Mouse (Mus musculus) megakaryocyte, embryonic 14.5 days (primary cell): Measurements from ENCODE around the gene Anln. TPM values are rescaled to one million over a fixed set of nuclear protein-coding genes. Genes with fewer than 3 reads are reported as not detected.
A peak's percentile ranks its signal among the peaks of the same experiment; 100 is the strongest.

Source experiments
- H3K27me3 ChIP-seq: replicated peaks from 2 replicates; pipeline ENCODE3; 2012; ENCODE audit warnings: inconsistent platforms
- H3K36me3 ChIP-seq: replicated peaks from 2 replicates; pipeline ENCODE3; 2012; ENCODE audit warnings: low read length, inconsistent platforms, mixed read lengths
- H3K4me1 ChIP-seq: 2 replicates; pipeline ENCODE4 v1.6.1; 2012; ENCODE audit warnings: inconsistent platforms
- H3K4me3 ChIP-seq: replicated peaks from 2 replicates; pipeline ENCODE3; 2012; ENCODE audit warnings: moderate library complexity, mild to moderate bottlenecking, inconsistent platforms
- H3K9me3 ChIP-seq: 2 replicates; pipeline ENCODE4 v1.6.1; 2012; ENCODE audit warnings: inconsistent platforms
- FLI1 ChIP-seq: IDR thresholded peaks from 2 replicates; pipeline ENCODE4 v1.6.1; 2012; ENCODE audit warnings: low read length, inconsistent platforms, mixed read lengths
- GATA1 ChIP-seq: IDR thresholded peaks from 3 replicates; pipeline ENCODE4 v1.6.1; 2012; ENCODE audit warnings: mixed read lengths, low read length, inconsistent platforms, borderline replicate concordance
- polyA plus RNA-seq: library from polyadenylated mRNA; stranded (reverse); fragments of >175 nt; gene quantifications from 2 replicates; pipeline ENCODE4 v1.2.3, GENCODE M21; 2012; ENCODE audit warnings: low replicate concordance; ENCODE audit not compliant: insufficient read depth

The Anln gene
- polyA plus RNA-seq, 1 experiment, result 0.89 TPM

- TF ChIP-seq FLI1, result no peak
- no peak for TF ChIP-seq GATA1
- no peaks in the 10 kb centered on the region for H3K9me3 ChIP-seq
- no peaks in the 10 kb centered on the region for H3K27me3 ChIP-seq
- H3K4me1 ChIP-seq, result peaks cover 25% of the 10 kb centered on the region
- H3K36me3 ChIP-seq, result peaks cover 91% of the 10 kb centered on the region
- H3K4me3 ChIP-seq, result no peak overlapping the region
Measured at GRCm38 (mm10) chr9:22368030-22368429, 21.0 kb downstream of the Anln start.

- Histone ChIP-seq H3K9me3 (no peaks in the 10 kb centered on the region), H3K27me3 (no peaks in the 10 kb centered on the region), H3K4me1 (peaks cover 25% of the 10 kb centered on the region), H3K36me3 (peaks cover 91% of the 10 kb centered on the region), H3K4me3 (peak overlapping the region; percentile 74)
- no peak for TF ChIP-seq FLI1
- no peak for TF ChIP-seq GATA1
Measured at GRCm38 (mm10) chr9:22366621-22367020, 22.4 kb downstream of the Anln start.

DNA sequence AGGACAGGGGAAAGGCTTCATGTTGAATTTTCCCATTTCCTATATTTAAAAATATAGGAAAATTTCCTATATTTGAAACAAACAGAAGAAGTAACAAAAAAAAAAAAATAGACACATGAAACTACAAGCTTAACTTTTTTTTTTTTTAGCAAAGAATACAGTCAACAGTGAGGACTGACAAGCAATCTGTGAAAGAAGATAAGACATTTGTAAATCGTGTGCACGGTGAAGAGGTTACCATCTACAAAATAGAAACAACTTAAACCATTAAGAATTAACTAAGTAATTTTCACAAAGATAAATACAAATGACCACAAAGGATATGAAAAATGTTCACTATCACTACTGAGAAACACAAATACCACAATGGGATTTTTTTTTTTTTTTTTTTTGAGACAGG is 22.8 kb downstream of the Anln start:
- Histone ChIP-seq H3K4me1 (peaks cover 25% of the 10 kb centered on the region), H3K9me3 (no peaks in the 10 kb centered on the region), H3K4me3 (no peak overlapping the region), H3K36me3 (peaks cover 91% of the 10 kb centered on the region), H3K27me3 (no peaks in the 10 kb centered on the region)
- no peak for TF ChIP-seq GATA1
- TF ChIP-seq FLI1, result no peak

- Histone ChIP-seq H3K9me3 (no peaks in the 10 kb centered on the region), H3K4me3 (no peak overlapping the region), H3K36me3 (peaks cover 95% of the 10 kb centered on the region), H3K4me1 (0 out of 2 replicates have a peak, but pooled peaks cover 3% of the 10 kb centered on the region), H3K27me3 (no peaks in the 10 kb centered on the region)
- TF ChIP-seq GATA1, result no peak
- no peak for TF ChIP-seq FLI1
Measured at GRCm38 (mm10) chr9:22360916-22361315, 28.1 kb downstream of the Anln start.

DNA sequence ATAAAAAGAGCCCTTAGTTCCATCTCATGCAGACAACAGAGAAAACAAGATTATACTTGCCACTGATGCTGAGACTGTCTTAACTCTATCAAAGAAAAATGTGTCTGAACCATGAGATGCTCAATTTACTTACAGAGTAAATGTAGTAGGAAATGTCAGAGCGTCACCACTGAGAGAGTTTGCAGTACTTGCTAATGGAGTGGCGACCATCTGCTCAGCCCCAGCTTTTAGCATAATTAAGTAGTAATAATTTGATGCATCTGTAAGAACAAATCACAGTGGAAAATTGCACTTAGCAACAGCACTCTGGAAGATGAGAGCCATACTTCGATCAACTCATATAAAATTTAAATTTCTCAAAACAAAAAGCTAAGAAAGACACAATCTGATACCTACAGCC is 33.1 kb downstream of the Anln start:
- no peak overlapping the region for H3K4me3 ChIP-seq
- H3K4me1 ChIP-seq, result no peaks in the 10 kb centered on the region
- H3K9me3 ChIP-seq, result no peaks in the 10 kb centered on the region
- H3K36me3 ChIP-seq, result peaks cover 92% of the 10 kb centered on the region
- H3K27me3 ChIP-seq, result no peaks in the 10 kb centered on the region
- no peak for TF ChIP-seq GATA1
- TF ChIP-seq FLI1, result no peak

- Histone ChIP-seq H3K36me3 (peaks cover 85% of the 10 kb centered on the region), H3K4me1 (peaks cover 4% of the 10 kb centered on the region; the same call in 1 of the 2 replicates), H3K9me3 (no peaks in the 10 kb centered on the region), H3K27me3 (no peaks in the 10 kb centered on the region), H3K4me3 (no peak overlapping the region)
- TF ChIP-seq FLI1 (no peak), GATA1 (no peak)
Measured at GRCm38 (mm10) chr9:22353901-22354300, 35.1 kb downstream of the Anln start.

DNA sequence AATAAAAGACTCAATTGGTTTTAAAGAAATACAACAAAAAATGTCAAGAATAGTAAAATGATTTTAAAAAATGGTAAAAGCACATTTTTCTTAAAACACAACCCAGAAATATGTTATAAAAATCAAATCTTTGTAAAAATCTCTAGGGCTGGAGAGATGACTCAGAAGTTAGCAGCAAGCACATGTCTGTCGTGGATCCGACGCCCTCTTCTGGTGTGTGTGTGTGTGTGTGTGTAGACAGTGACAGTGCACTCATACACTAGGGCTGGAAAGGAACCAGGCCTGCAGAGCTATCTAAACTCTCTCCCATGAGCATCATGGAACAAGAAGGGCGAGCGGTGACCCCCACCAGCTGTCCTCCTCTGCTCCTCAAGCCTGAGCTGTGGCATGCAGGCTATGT is 35.5 kb downstream of the Anln start:
- Histone ChIP-seq H3K9me3 (no peaks in the 10 kb centered on the region), H3K4me3 (no peak overlapping the region), H3K4me1 (peaks cover 4% of the 10 kb centered on the region; the same call in 1 of the 2 replicates), H3K36me3 (peaks cover 82% of the 10 kb centered on the region), H3K27me3 (no peaks in the 10 kb centered on the region)
- no peak for TF ChIP-seq GATA1
- TF ChIP-seq FLI1, result no peak

DNA sequence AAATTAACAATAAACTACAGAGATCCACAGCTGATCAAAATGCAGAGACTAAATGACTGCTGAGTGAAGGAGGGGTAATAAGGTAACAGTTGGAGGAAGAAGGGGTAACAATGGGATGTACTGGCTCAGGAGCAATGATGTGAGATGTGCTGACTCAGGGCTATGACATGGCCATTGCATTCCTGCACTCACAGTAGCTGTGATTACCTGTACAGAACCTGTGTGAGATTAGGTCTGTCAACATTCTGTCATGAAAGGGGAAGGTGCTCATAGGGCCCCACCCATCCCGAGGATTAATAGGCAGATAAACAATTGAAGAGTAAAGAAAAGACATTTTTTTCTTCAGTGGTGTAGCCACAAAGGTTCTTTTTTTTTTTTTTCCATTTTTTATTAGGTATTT is 48.7 kb downstream of the Anln start:
- H3K36me3 ChIP-seq, result peaks cover 86% of the 10 kb centered on the region

DNA sequence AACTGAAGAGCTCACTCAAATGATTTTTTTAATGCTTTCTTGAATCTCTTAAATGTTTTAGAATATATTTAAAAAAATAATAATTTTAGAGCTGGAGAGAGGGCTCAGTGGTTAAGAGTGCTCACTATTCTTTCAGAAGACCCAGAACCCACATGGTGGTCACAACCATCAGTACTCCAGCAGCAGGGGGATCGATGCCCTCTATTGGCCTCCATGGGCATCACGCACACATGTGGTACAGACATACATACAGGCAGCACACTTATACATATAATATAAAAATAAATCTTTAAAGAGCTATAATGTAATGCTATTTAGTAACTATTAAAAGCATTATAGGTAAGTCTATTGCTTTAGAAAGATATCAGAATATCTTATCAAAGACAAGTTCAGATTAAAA is 51.8 kb downstream of the Anln start:
- Histone ChIP-seq H3K4me3 (no peak overlapping the region), H3K27me3 (no peaks in the 10 kb centered on the region), H3K4me1 (no peaks in the 10 kb centered on the region), H3K9me3 (no peaks in the 10 kb centered on the region), H3K36me3 (peaks cover 90% of the 10 kb centered on the region)
- TF ChIP-seq FLI1 (no peak), GATA1 (no peak)

More for the DNA sequence above, 48.7 kb downstream of the Anln start:
- Histone ChIP-seq H3K9me3 (no peaks in the 10 kb centered on the region), H3K4me3 (no peak overlapping the region), H3K4me1 (no peaks in the 10 kb centered on the region), H3K27me3 (no peaks in the 10 kb centered on the region)
- TF ChIP-seq FLI1, result no peak
- no peak for TF ChIP-seq GATA1

DNA sequence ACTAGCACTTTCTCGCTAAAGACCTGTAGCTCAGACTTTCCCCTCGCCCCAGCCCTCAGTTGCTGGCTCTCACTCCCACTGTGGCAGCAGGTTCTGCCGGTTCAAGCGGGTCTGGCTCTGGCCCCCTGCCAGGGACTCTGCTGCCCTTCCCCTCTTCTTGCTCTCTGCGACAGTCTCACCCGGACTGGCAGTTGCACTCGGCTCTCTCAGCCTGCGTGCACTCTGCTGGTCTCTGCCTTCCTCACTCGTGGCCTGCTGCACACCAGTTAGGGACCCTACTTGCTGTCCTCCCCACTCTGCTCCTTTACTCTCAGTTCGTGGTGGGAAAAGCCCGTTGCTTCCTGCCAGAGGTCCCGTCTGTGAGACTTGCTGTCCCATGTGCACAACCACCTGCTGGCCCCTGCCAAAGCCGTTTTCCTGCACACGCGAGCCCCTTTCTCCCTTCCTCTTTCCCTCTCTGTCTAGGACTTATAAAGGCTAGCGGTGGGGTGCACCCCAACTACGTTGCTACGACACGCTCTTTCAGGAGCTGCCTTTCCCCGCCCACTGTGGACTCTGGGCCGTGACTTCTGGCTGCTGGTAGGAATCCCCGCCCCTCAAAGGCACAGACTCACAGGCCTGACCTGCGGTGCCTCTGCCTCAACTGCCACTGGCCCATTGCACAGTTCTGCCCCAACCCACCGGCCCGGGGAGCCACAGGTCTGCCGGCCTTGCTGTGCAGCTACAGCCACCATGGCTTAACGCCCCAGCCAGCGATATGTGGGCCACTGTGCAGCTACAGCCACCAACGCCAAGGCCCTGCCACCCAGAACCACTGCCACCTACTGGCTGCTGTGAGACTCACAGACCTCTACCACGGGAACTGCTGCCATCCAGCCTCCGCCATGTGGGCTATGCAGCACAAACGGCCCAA is 61.3 kb downstream of the Anln start:
- Histone ChIP-seq H3K36me3 (peaks cover 32% of the 10 kb centered on the region), H3K9me3 (peaks cover 16% of the 10 kb centered on the region), H3K27me3 (no peaks in the 10 kb centered on the region), H3K4me3 (peak overlapping the region; percentile 96), H3K4me1 (peaks cover 30% of the 10 kb centered on the region)
- no peak for TF ChIP-seq GATA1
- no peak for TF ChIP-seq FLI1
